Mouse (Mus musculus): Measurements from ENCODE around the gene Cd101.
A peak's percentile ranks its signal among the peaks of the same experiment; 100 is the strongest.

The Cd101 gene

DNA sequence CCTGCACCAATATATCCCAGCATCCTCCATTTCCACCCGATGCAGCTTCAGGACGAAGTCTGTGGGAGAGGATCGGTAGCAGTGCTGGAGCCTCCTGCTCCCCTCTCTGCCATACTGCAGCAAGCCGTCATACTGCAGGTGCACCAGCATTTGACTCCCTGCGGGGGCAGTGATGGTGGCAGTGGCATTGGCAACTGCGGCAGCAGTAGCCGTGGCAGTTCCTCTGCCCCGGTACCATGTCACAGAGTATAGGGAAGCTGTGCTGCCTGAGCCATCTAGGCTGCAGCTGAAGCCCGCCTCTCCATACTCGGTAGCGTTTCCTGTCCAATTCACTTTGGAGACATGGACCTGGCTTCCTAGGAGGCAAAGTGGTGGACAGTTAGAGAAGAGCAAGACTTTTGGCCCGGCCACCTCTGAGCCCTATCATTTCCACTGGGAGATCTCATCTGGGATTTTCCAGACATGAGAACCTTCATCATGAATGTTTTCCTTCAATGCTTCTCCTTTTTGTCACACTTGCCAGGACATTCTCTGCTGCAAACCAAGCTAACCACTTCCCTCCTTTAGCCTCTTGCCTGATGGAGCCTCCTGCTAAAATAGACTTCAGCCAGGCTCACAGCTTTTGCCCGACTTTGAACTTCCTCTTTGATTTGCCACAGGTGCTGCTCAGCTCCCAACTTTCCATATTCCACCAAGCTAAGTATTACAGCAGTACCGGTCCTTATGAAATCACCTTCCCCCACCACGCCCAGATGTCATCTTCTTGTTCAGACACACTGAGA is 25.6 kb downstream of the Cd101 start:
- no peak for DNase-seq (ENCODE audit: low read depth, low spot score)

DNA sequence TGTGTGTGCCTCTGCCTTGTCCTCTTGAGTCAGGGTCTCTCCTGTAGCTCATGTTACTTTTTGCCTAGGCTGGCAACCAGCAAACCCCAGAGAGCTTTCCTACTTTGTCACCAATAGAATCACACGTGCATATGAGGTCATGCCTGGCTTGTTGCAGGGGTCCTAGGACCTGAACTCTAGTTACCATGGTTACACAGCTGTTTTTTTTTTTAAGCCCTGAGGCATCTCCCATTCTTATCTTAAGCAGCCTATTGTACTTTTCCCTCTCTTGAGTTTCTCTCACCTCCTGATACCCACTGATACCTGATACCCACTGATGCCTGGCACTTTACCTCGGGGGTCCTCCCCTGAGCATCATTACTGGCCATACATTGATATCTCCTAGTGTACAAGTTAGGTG is 29.6 kb downstream of the Cd101 start:
- no peak for DNase-seq (ENCODE audit: low read depth, low spot score)

DNA sequence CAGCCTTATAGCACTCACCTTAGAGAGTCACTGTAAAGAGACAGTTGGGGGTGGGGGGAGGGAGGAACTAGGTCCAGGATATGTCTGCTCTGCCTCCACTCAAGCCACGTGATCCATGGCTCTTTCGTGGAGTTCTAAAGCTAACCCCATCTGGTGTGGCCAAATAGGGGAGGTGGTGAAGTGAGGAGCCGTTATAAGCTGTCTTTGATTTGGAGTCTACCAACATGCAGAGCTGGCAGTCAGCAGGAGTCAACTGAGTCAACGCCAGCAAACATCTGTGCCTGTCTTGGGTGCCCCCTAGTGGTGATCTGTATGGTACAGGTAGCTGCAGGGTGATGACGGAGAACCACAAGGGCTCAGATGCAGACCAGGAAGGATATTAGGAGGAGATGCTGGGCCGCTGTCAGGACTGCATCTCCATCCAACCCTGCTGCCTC is 30.4 kb downstream of the Cd101 start:
- DNase-seq (ENCODE audit: low read depth, low spot score): peak; percentile 29

DNA sequence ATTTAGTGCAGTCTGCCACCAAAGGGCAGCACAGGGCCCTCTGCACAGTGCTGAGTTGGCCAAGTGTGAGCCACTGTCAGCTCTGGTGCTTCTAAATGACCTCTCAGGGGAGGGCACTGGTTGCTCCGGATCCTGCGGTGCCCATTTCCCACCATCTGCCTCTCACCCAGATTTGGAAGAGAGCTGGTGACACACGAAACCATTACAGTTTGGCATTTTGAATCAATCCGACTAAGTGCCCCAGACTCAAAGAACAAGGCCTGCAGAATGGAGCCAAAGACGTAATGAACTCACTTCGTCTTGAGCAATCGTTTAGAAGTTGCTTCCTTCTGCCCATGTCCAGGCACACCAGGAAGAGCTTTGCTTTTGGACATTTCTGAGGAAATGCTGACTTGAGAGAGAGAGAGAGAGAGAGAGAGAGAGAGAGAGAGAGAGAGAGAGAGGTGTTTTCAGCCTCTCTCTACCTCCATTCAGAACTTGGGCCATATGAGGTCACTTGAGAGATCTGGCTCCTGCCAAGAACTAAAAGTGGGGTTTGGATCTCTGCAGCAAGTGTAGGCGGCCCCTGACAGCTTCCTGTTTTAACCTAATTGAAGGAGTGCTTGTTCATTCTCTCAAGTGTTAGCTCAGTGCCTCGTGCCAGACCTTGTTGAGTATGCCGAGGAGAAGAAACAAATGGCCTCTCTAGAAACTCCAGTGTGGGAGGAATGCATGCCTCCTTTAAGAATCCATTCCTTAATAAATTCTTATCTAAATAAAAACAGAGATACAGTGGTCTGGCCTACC is 31.4 kb downstream of the Cd101 start:
- no peak for DNase-seq (ENCODE audit: low read depth, low spot score)

DNA sequence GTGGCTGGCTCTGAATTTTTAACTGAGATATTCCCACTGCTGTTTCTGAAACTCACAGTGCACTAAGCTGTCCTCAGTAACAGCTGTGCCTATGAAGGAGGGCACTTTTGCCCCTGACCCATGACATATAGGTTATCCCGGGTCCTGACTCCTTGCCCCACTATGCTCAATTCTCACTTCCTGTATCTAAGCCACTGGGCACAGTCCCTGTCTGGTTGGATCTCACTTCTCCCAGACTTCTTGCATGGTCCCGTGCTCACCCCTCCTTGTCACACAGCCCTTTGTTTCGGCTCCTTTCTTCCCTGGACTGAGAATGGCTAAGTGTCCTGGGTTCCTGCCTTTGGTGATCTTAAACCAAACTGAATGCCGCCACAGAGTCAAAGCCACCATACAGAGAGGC is 35.1 kb downstream of the Cd101 start:
- no peak for DNase-seq (ENCODE audit: low read depth, low spot score)

DNA sequence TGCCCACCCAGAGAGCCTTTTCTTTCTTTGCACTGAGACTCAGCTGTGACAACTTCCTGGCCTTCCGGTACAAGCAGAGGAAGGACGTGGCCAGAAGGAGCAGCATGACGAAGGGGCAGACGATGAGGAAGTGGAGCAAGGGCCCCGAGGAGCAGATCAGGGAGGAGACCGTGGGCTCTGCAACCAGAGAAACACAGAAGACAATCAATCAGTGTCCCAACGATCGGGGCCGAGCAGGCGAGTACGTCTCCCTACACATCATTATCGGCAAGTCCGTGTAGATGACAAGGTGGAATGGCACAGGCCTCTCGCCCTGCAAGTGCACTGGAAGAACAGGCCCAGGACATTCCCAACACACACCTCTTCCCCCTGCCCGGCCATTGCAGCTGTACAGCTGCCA is 35.6 kb downstream of the Cd101 start:
- DNase-seq (ENCODE audit: low read depth, low spot score): no peak

DNA sequence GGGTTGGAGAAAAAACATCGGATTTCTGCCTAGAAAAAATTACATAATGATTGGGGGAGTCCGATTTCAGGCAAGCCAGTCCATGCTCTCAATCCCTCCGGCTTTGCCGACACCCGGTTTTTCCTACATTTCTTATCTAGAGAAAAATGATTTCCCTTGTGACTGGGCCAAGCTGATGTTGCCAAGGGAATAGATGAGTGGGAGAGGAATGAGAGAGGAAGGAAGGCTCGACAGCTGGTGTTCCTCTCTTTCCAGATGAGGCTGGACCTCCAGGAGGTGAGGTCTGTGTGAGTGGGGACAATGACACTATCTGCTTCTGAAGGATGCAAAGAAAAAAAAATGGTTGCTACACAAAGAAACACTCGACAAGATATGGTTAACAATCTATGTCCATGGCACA is 36.2 kb downstream of the Cd101 start:
- DNase-seq (ENCODE audit: low read depth, low spot score): no peak

DNA sequence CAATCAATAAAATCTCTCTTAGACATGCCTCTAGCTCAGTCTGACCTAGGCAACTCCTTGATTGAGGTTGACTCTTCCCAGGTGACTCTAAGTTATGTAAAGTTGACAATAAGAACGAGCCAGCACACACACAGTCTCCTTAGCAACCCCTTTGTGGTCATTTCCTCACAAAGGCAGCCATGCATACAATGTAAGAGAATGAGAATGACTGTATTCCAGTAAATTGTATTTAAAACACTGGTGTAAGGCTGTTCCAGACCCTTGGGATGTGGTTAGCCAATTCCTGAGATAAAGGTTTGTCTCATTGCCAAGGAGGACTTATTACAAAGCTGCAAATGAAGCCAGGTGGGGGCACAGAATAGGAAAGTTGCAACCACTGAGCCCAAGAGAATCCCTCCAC is 39.1 kb downstream of the Cd101 start:
- DNase-seq (ENCODE audit: low read depth, low spot score): no peak

DNA sequence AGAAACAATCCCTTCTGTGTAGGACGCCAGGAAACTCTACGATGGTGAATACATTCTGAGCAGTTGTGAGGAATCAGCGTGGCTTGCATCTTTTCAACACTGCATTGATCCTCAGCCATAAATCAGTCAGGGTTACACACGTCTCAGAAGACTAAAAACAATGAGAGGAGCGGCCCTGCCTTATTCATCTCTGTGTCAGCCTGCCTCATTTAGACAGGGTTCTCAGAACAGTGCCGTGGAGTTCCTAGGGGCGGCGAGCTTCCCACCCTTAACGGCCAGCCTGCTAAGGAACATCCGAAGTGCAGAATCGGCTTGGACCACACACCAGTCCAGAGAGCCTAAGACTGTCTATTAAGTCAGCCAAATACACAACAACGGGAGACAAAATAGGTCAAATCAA is 39.9 kb downstream of the Cd101 start:
- DNase-seq (ENCODE audit: low read depth, low spot score): no peak

DNA sequence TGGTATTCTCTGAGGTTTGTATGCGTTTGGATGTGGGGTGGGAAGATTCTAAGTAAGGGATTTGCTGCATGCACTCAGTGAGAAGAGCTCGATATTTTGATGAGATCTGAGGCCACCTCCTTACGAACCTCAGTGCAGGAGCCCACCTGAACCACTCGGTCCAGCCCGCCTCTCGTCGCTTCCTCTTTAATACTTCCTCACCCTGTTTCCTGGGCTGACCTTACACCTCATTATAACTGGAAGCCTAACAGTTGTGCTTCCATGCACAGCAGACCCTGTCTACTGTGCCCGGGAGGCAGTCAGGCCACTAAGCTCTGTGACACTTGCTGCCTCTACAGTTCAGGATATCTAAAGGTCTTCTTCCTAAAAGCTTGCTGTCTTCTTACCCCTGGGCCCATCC is 50.1 kb downstream of the Cd101 start:
- DNase-seq (ENCODE audit: low read depth, low spot score): no peak

DNA sequence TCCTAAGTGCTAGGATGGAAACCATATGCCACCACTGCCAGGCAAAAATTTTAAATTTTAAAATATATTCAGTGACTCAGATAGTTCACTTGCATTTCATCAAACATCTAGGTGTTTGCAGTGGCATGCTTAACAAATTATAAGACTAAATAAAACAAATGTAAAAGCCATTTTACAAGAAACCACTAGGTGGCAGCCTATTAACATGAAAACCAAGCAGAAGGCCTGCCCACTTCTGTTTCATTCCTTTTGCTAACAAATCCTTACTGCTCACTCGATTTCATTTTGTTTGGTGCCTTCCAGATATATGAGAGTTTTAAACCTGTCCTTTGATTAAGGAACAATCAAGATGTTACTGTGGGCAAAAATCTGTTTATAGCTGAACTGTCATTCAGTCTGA is 55.5 kb downstream of the Cd101 start:
- DNase-seq (ENCODE audit: low read depth, low spot score): no peak

DNA sequence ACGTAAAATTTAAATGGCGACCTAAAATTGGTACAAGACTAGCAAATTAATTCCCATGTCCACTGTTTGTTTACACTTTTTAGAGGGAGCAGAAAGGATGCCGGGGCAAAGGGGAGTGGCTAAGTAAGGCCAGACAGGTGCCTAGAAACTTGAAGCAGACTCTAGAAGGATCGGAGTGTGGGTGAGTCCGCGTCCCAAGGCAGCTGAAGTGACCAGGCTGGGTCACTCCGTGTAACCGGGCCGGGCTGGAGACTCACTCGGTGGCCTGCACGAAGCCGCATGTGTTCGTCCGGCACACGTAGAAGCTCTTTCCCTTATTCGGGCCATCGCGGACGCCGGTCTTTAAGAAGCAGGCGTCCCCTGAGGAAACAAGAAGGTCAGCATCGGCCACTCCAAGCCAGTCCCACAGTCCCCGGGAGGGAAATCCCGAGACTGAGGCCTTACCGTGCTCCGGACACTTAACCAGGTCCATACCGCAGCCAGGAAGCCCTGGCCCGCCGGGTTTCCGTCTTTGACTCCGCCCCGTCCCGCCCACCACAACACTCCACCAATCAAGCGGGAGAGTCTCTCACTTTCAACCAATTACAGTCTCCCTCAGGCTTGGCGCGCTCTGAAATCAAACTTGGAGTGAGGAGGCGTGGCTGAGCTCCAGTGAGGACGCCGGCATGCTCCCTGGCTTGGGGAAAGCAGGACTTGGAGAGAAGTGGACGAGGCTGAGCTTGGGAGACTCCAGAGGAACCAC is 60.0 kb downstream of the Cd101 start, which contains the start of gene Ttf2:
Gene Ttf2 (minus strand): TSS at position 488 of the 742 bp plus-strand sequence.
- peak; percentile 78 for DNase-seq (ENCODE audit: low read depth, low spot score)

DNA sequence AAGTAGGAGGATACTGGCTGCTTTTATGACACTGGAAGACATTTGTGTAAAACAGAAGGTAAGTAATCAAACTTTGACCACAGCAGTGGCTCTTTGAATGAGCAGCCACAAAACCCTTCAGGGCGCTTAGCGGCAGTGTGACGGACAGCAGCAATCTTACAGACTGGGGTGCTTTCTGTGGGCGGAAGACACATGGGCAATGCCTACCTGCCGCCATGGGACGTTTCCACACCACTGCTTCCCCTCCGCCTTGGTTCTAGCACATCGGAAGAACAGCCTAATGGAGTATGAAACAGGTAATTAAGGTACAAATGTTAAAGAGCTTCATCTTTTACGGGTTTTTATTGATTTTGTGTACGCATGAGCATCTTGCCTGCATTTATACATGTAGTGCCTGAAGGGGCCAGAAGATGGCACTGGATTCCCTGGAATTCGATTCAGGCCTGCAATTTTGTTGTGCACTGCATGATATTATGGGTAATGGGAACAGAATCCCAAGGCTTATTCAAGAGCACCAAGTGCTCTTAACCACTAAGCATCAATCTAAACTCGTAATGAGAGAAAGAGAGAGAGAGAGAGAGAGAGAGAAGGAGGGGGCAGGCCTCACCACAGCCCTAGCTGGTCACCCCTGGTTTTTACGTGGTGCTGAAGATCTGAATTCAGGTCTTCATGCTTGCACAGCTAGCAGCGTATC is 65.4 kb downstream of the Cd101 start:
- peak; percentile 11 for DNase-seq (ENCODE audit: low read depth, low spot score)

DNA sequence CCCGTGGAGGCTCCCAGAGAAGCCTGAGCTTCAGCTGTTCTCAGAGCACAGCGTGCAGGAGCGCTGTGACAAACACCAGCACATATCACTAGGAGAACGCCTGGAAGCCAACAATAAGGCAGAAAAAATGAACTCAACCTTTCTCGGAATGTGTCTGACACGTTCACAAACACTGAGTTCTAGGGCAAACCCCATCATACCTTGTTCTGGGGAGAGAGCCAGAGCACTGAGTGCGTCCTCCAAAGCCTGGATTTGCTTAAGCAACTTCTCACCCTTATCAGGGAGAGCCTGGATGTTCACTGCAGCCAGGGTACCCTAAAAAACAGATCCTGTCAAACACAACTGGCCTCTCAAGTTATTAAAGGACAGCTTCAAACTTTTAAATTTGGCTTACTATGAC is 67.9 kb downstream of the Cd101 start:
- DNase-seq (ENCODE audit: low read depth, low spot score): no peak

DNA sequence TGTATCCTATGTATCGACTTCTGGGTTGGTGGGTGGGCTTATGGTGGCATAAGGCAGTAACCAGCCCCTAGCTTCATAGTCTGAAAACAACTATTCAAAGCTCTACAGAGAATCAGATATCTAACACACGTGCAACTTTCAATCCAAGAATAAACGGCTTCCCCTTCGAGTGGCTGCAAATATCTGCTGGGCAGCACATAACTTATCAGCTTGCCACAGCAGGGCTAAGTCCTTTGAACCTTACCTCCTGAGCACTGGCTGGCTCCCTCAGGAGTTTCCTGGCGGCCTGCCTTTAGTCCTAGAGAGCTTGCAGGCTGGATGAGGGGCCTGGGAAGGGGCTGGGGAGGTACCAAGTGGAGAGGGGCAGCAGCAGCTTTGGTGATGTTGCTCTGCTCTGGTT is 68.3 kb downstream of the Cd101 start:
- no peak for DNase-seq (ENCODE audit: low read depth, low spot score)

DNA sequence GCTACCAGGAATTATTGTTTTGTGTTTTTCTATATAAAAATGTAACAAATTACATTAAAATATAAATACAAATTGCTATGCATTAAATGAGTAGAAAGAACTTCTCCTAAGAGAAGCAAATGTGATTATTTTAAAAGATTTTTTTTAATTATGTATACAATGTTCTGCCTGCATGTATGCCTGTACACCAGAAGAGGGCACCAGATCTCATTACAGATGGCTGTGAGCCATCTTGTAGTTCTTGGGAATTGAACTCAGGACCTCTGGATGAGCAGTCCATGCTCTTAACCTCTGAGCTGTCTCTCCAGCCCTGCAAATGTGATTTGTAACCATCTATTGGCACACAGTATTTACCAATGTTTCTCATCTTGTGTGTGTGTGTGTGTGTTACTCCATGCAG is 74.7 kb downstream of the Cd101 start:
- DNase-seq (ENCODE audit: low read depth, low spot score): no peak

DNA sequence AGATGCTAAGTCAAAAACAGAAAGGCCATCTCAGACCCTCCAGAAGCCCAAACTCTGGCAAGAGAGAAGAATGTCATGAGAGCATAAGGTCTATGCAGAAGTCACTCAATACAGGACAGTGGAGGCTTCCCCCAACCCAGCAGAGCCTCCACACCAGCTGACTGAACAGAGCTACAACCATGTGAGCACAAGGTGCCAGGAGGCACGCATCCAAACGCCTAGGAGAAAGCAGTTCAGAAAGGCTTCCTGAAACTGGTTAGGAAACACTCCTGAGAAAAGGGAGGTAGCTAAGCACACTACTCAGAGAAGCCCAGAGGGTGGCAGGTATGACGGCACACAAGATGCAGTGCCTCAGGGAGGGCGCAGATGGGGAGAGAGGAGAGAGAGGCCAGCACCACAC is 77.8 kb downstream of the Cd101 start:
- no peak for DNase-seq (ENCODE audit: low read depth, low spot score)

DNA sequence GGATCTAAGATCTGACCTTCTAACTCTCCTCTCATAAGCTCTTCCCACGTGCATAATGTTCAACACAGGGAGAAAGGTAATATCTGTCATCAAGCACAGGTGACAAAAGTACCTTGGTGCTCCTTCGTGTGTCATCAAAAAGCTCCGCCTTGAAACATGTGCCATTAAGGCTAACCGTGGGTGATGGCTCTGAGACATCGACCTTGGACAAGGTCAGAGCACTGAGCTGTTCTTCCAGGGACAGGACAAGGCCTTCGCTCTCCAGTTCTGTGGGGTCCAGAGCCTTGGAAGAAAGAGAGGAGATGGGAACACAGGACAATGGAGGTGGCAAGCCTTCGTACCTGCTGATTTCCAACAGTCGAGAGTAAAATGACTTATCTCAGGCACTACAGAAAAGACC is 82.1 kb downstream of the Cd101 start:
- DNase-seq (ENCODE audit: low read depth, low spot score): no peak

Measured in retina, adult 2 months (tissue).